Mouse (Mus musculus) right cerebral cortex, postnatal 14 days (tissue): ENCODE results near the gene Vwa7.

Experiments
- DNase-seq: peaks from one replicate; pipeline ENCODE4 v3.0.0; 2022

The Vwa7 gene

DNA sequence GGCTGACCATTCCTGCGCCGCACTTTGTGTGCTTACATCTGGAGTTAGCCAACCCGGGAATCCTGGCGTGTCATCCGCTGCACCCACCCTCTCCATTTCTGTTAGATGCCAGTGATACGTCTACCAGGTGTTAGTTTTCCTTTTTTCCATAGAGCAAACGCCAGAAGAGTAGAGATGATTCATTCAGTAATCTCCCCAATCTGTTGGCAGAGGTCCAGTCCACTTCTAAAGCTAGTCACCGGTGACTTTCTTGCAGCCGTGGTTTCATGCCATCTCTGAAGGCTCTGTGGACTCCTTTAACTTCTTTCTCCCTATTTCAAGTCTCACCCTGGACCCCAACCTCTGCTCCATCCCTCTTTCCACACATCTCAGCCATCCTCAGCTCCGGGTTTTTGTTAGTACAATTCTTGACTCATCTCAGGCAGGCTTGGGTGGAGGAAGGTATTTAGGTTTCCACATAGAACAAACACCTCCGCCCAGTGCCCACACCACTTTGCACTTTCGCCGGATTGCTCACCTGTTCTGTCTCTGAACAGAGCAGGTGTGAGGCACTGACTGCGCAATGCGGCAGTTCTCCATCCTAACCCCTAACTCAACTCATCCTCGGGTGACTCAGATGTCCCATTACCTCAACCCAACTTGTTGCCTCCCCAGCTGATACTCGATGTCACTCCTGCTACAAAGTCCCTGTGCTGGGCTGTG is 52.0 kb downstream of the Vwa7 start:
- DNase-seq: no peak

GRCm38 (mm10) chr17:35070556-35071229 is 54.3 kb downstream of the Vwa7 start:
- no peak for DNase-seq

DNA sequence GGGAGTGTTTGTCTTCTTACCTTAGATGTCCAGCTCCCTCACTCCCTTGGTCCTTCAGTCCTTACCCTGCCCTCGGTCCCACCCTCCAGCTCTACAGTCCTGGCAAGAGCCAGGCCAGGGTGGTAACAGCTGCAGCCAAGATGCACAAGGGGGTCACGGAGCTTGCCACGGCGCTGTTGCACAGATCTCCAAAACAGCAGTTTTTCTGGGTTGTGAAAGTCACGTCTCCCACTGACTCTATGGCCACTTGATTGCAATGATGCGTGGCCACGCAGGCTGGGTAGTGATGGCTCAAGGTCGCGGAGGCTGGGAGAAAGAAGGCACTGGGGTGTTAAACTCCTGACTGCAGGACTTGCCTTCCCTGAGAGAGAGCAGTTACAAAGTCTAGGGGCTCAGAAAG is 55.1 kb downstream of the Vwa7 start:
- DNase-seq: no peak

DNA sequence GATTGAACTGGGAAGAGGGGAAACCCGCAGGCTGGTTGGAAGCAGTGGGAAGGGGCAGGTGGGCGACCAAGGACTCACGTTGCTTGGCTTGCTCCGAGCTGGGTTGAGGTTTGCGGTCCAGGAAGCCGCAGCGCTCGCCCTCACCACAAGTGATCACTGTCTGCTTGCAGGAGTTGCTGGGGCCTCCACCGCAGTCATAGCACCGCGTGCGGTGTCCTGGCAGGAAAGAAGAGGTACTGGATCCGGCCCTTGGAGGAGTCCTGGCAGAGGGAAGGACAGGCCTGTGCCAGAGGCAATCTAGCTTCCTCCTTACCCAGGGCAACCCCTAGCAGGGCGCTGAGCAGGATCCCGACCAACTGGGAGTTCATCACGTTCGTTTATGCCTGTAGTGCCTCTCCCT is 57.7 kb downstream of the Vwa7 start:
- no peak for DNase-seq
